Mouse (Mus musculus) erythroblast, embryonic 14.5 days (primary cell): ENCODE measurements at regions not wholly inside any gene's neighbourhood (a gene's known extent, or its start where the extent isn't known, plus 50 kb on each side); places are given as distances from the start of the nearest gene placed in this dataset.

Experiments used
- H3K27me3 ChIP-seq: 2 replicates; pipeline ENCODE4 v1.6.1; 2012; ENCODE audit warnings: inconsistent platforms; ENCODE audit not compliant: control insufficient read depth
- H3K36me3 ChIP-seq: 2 replicates; pipeline ENCODE4 v1.6.1; 2012; ENCODE audit warnings: mild to moderate bottlenecking, inconsistent platforms; ENCODE audit not compliant: control insufficient read depth
- H3K4me1 ChIP-seq: 2 replicates; pipeline ENCODE4 v1.6.1; 2012; ENCODE audit warnings: inconsistent platforms; ENCODE audit not compliant: control insufficient read depth
- H3K4me3 ChIP-seq: replicated peaks from 2 replicates; pipeline ENCODE3; 2012; ENCODE audit warnings: moderate library complexity, mild to moderate bottlenecking, inconsistent platforms
- H3K9me3 ChIP-seq: 2 replicates; pipeline ENCODE4 v1.6.1; 2012; ENCODE audit warnings: low read length, inconsistent platforms, mixed read lengths; ENCODE audit not compliant: control insufficient read depth
- GATA1 ChIP-seq: IDR thresholded peaks from 2 replicates; pipeline ENCODE4 v1.6.1; 2012; ENCODE audit warnings: low read length, inconsistent platforms, mixed read lengths
- TAL1 ChIP-seq: IDR thresholded peaks from 3 replicates; pipeline ENCODE4 v1.6.1; 2012; ENCODE audit warnings: low read length, inconsistent platforms, mixed read lengths

DNA sequence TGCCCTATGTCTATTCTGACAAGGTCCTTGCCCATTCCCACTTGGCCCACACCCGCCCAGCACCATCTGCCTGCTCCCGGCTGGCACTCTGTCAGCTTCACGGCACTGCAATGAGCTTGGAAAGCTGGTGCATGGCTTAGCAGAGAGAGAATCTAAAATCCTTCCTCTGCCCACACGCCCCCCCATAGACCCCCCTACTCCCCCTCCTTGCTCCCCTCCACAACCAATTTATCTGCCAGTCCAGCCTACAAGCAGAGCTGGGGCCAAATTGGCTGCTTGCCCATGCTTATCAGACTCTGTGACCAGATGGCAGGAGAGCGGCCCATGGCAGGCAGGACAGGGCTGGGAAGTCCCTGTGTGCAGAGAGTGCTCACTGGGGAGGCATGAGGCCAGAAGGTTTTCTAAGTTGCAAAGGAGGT, 385.3 kb downstream of the Eipr1 start:
- Histone ChIP-seq H3K4me1 (no peaks in the 10 kb centered on the region), H3K27me3 (no peaks in the 10 kb centered on the region), H3K4me3 (no peak overlapping the region), H3K36me3 (no peaks in the 10 kb centered on the region), H3K9me3 (no peaks in the 10 kb centered on the region)
- no peak for TF ChIP-seq TAL1
- no peak for TF ChIP-seq GATA1

DNA sequence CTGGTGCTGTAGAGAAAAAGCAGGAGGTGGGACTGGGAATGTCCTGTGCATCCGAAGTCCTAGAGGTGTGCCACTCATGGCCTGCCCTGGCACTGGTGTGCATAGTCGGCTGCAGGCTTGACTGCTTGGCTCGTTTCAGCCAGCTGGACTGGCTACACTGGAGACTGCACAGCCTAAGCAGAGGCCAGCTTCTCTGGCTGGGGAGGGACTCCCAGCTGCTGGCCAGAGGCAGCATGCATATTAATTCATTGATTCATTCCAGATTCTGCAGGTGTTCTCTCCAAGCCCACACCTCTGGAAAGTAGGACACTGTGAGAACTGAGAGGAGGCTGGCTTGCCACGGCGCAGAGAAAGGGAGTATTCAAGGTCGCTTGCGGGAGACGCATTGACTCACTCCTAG, 385.9 kb downstream of the Eipr1 start:
- Histone ChIP-seq H3K4me3 (no peak overlapping the region), H3K27me3 (no peaks in the 10 kb centered on the region), H3K36me3 (no peaks in the 10 kb centered on the region), H3K4me1 (no peaks in the 10 kb centered on the region), H3K9me3 (no peaks in the 10 kb centered on the region)
- TF ChIP-seq GATA1, result no peak
- TF ChIP-seq TAL1, result no peak

DNA sequence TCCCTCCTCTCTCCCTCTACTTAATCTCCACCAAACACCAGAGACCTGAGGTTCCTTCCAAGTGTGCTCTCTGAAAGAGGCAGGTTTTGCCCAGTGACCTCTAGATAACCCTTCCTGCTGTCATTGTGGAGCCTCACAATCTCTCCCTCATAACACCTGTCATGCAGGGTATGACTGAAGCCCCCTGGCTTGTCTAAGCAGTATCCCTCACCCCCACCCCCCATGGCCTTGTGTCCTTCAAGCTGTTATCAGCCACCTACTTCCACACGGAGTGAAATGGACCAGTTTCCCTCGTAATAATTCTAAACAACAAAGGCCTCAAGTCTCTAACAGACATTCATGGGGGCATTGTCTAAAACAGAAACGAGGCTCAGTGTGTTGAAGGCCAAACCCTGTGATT, 387.6 kb upstream of the Myt1l start:
- Histone ChIP-seq H3K27me3 (no peaks in the 10 kb centered on the region), H3K4me1 (no peaks in the 10 kb centered on the region)

DNA sequence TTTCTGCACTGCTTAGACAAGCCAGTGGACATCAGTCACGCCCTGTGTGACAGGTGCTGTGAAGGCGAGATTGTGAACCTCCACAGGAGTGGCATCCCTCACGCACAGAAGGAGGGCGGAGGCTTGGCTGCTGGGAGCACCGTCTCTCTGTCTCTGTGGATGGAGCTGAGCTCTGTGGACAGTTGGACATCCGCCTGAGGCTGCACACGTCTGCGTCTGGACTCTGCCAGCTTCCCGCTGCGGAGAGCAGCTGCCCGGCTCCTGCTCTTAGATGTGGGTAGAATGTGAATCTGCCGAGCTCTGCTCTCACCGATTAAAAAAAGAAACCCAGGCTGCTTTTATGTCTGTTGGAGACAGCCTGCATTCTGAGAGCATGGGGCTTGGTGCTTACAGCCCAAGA, 387.1 kb upstream of the Myt1l start:
- no peak overlapping the region for H3K4me3 ChIP-seq
- H3K27me3 ChIP-seq, result no peaks in the 10 kb centered on the region
- no peaks in the 10 kb centered on the region for H3K9me3 ChIP-seq
- H3K4me1 ChIP-seq, result no peaks in the 10 kb centered on the region
- no peaks in the 10 kb centered on the region for H3K36me3 ChIP-seq
- TF ChIP-seq TAL1, result no peak
- no peak for TF ChIP-seq GATA1

More for the DNA sequence above, 387.6 kb upstream of the Myt1l start:
- H3K36me3 ChIP-seq, result no peaks in the 10 kb centered on the region
- TF ChIP-seq GATA1 (no peak), TAL1 (no peak)
- H3K9me3 ChIP-seq, result no peaks in the 10 kb centered on the region
- H3K4me3 ChIP-seq, result no peak overlapping the region

DNA sequence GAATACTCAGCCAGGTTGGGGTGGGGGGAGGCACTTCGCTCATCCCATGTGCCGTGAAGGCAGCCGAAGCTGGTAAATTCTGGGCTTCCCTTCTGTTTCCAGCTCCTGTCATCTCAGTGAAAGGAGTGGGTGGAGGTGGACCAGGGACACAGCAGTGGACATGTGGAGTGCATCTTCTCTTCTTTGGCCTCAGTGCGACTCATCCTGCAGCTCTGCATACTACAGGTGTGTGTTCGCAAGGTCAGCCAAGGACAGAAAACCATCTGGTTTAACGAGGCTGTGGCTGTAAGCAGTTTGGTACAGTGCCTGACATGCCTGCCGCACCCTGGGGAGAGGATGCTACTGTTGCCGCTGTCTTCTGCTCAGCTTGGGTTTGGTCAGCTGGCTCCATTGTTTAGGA, 386.3 kb upstream of the Myt1l start:
- no peak for TF ChIP-seq GATA1
- TF ChIP-seq TAL1, result no peak
- H3K9me3 ChIP-seq, result no peaks in the 10 kb centered on the region
- no peak overlapping the region for H3K4me3 ChIP-seq
- no peaks in the 10 kb centered on the region for H3K36me3 ChIP-seq
- H3K27me3 ChIP-seq, result no peaks in the 10 kb centered on the region
- no peaks in the 10 kb centered on the region for H3K4me1 ChIP-seq

DNA sequence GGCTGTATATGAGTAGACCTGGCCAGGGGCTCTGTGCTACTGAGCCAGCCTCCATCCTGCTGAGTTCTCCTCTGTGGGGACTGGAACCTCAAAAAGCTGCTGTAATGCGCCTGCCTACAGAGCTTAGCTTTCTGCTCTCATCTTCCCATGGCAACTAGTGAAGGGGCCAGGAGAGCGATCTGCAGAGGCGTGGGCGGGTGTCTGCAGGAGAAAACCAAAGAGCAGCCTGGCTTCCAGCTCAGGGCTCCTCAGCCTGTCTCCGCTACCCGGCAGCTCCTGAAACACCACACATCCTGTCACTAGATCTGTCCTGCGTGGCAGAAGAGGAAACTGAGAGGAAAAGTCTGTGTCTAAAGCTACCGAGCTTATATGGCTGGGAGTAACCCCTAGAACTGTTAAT, 384.9 kb upstream of the Myt1l start:
- Histone ChIP-seq H3K9me3 (no peaks in the 10 kb centered on the region), H3K36me3 (no peaks in the 10 kb centered on the region)
- TF ChIP-seq GATA1 (no peak), TAL1 (no peak)

DNA sequence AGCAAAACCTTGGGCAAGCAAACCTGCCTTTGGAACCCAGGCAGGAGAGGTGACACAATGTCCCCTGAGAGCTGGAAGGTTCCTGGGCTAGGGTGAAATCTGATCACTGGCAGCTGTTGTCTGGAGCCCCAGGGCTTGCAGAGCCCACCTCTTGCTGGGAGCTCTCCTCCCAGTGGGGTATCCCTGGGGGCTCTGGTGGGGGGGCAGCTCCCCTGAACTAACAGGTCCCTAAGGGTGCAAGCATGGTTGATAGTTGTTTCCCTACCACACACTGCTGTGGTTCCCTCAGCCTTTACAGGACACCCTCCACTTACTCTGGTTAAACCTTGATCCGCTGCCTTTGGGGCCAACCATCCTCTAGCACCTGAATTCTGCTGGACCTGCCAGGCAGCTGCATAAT, 367.3 kb upstream of the Myt1l start:
- Histone ChIP-seq H3K4me3 (no peak overlapping the region), H3K36me3 (no peaks in the 10 kb centered on the region), H3K9me3 (no peaks in the 10 kb centered on the region), H3K4me1 (no peaks in the 10 kb centered on the region), H3K27me3 (no peaks in the 10 kb centered on the region)
- TF ChIP-seq GATA1 (no peak), TAL1 (no peak)

More for the DNA sequence above, 384.9 kb upstream of the Myt1l start:
- no peaks in the 10 kb centered on the region for H3K4me1 ChIP-seq
- H3K4me3 ChIP-seq, result no peak overlapping the region
- no peaks in the 10 kb centered on the region for H3K27me3 ChIP-seq

DNA sequence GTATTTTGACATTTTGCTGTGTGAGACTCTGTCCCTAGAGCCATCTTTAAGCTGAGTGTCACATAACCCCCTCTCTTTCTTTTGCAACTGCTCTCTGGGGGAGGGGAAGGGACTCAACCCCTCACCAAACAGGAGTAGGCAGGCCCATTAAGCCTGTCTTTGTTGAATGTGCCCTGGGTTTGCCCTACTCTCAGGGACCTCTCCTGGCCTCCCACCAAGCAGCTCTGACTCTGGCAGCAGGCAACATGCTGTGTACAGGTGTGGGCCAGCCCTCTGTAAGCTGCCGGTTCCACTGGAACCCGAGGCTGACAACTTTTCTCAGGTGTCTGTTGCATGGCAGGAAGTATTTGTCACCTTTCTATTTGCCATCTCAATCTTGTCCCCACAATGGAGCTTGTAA, 366.6 kb upstream of the Myt1l start:
- Histone ChIP-seq H3K9me3 (no peaks in the 10 kb centered on the region), H3K27me3 (no peaks in the 10 kb centered on the region), H3K36me3 (no peaks in the 10 kb centered on the region), H3K4me3 (no peak overlapping the region), H3K4me1 (no peaks in the 10 kb centered on the region)
- TF ChIP-seq TAL1 (no peak), GATA1 (no peak)

DNA sequence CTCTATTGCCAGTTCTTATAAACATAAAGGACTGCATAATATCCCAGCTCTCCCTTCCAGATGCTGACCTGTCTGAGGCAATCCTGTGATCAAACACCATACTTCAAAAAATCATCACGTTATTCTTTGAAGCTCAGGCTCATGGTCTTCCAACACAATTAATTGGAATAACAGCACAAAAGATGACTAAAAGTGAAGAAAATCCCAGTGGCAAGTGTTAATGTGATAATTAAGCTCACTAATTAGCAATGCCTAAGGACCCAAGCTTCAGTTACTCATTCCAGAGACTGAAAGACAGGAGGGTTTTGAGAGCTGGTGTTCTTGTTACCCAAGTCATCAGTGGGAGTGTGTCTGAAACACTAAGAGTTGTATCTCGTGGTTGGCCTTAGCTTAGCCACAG, 363.5 kb upstream of the Myt1l start:
- H3K27me3 ChIP-seq, result no peaks in the 10 kb centered on the region
- H3K4me3 ChIP-seq, result no peak overlapping the region
- no peaks in the 10 kb centered on the region for H3K36me3 ChIP-seq
- no peaks in the 10 kb centered on the region for H3K4me1 ChIP-seq
- H3K9me3 ChIP-seq, result no peaks in the 10 kb centered on the region
- TF ChIP-seq TAL1, result no peak
- TF ChIP-seq GATA1, result no peak

DNA sequence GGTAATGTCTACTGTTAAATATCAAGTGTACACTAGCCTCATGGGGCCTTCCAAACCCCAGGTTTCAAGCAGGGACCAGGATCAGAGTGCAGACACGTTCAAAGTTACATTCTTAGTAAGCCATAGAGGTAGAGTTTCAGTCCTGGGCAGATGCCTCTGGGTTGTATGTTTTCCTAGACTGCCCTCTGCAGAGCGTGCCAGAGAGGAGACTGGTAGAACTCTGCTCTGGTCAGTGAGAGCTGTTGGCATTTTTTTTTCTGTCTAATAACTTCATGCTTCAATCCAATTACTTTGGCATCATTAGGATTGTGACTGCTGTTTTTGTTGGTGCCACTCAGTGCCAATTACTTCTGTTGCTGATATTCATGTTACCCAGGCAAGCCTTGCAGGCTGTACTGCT, 361.9 kb upstream of the Myt1l start:
- Histone ChIP-seq H3K4me1 (no peaks in the 10 kb centered on the region), H3K9me3 (no peaks in the 10 kb centered on the region), H3K4me3 (no peak overlapping the region), H3K27me3 (no peaks in the 10 kb centered on the region), H3K36me3 (no peaks in the 10 kb centered on the region)
- TF ChIP-seq GATA1 (no peak), TAL1 (no peak)
